Mouse (Mus musculus): ENCODE measurements at regions not wholly inside any gene's neighbourhood (a gene's known extent, or its start where the extent isn't known, plus 50 kb on each side); places are given as distances from the start of the nearest gene placed in this dataset.

- DNase-seq (ENCODE audit: low spot score): no peak
- Histone ChIP-seq H3K27me3 (ENCODE audit: low read depth, poor library complexity, severe bottlenecking) (no peaks in the 10 kb centered on the region), H3K9me3 (replicated peaks) (no peaks in the 10 kb centered on the region), H3K36me3 (no peaks in the 10 kb centered on the region), H3K27ac (no peak overlapping the region), H3K4me1 (peaks cover 20% of the 10 kb centered on the region), H3K4me3 (no peak overlapping the region)
- 84% methylated on average over 5 of the region's 5 CpGs for WGBS
Measured at GRCm38 (mm10) chr15:93988367-93988766, 392.7 kb upstream of the Prickle1 start.

- H3K27ac ChIP-seq: no peak overlapping the region
- DNase-seq (ENCODE audit: low spot score): no peak
- peaks cover 27% of the 10 kb centered on the region for H3K4me1 ChIP-seq
- H3K36me3 ChIP-seq: no peaks in the 10 kb centered on the region
- H3K27me3 ChIP-seq (ENCODE audit: low read depth, poor library complexity, severe bottlenecking): no peaks in the 10 kb centered on the region
- H3K4me3 ChIP-seq: no peak overlapping the region
- H3K9me3 ChIP-seq (replicated peaks): no peaks in the 10 kb centered on the region
- 85% methylated on average over 6 of the region's 6 CpGs for WGBS
Measured at GRCm38 (mm10) chr15:93986631-93987429, 391.1 kb upstream of the Prickle1 start.

GRCm38 (mm10) chr15:93982091-93982490 lies 386.4 kb upstream of the Prickle1 start:
- no peak overlapping the region for H3K27ac ChIP-seq
- H3K4me3 ChIP-seq: no peak overlapping the region
- no peaks in the 10 kb centered on the region for H3K9me3 ChIP-seq (replicated peaks)
- 83% methylated on average over 9 of the region's 9 CpGs for WGBS
- DNase-seq (ENCODE audit: low spot score): no peak
- H3K4me1 ChIP-seq: peaks cover 18% of the 10 kb centered on the region
- H3K36me3 ChIP-seq: no peaks in the 10 kb centered on the region
- no peaks in the 10 kb centered on the region for H3K27me3 ChIP-seq (ENCODE audit: low read depth, poor library complexity, severe bottlenecking)

GRCm38 (mm10) chr15:93977494-93977893 lies 381.8 kb upstream of the Prickle1 start:
- no peak for DNase-seq (ENCODE audit: low spot score)
- H3K27ac ChIP-seq: no peak overlapping the region
- no peaks in the 10 kb centered on the region for H3K9me3 ChIP-seq (replicated peaks)
- peaks cover 32% of the 10 kb centered on the region for H3K4me1 ChIP-seq
- no peak overlapping the region for H3K4me3 ChIP-seq
- no peaks in the 10 kb centered on the region for H3K27me3 ChIP-seq (ENCODE audit: low read depth, poor library complexity, severe bottlenecking)
- no peaks in the 10 kb centered on the region for H3K36me3 ChIP-seq
- 82% methylated on average over 5 of the region's 5 CpGs for WGBS

- Histone ChIP-seq H3K27me3 (ENCODE audit: low read depth, poor library complexity, severe bottlenecking) (no peaks in the 10 kb centered on the region), H3K4me3 (no peak overlapping the region), H3K9me3 (replicated peaks) (no peaks in the 10 kb centered on the region), H3K27ac (no peak overlapping the region), H3K4me1 (peaks cover 15% of the 10 kb centered on the region), H3K36me3 (no peaks in the 10 kb centered on the region)
- no peak for DNase-seq (ENCODE audit: low spot score)
- 50% methylated on average over 7 of the region's 7 CpGs for WGBS
Measured at GRCm38 (mm10) chr15:93974727-93975126, 379.0 kb upstream of the Prickle1 start.

GRCm38 (mm10) chr15:93972979-93973378 lies 377.3 kb upstream of the Prickle1 start:
- H3K27me3 ChIP-seq (ENCODE audit: low read depth, poor library complexity, severe bottlenecking): no peaks in the 10 kb centered on the region
- H3K9me3 ChIP-seq (replicated peaks): no peaks in the 10 kb centered on the region
- whole genome bisulfite sequencing: 13% methylated on average over 5 of the region's 5 CpGs
- no peak overlapping the region for H3K4me3 ChIP-seq
- DNase-seq (ENCODE audit: low spot score): no peak
- no peak overlapping the region for H3K27ac ChIP-seq
- H3K4me1 ChIP-seq: peaks cover 15% of the 10 kb centered on the region
- no peaks in the 10 kb centered on the region for H3K36me3 ChIP-seq

- no peak overlapping the region for H3K4me3 ChIP-seq
- H3K36me3 ChIP-seq: no peaks in the 10 kb centered on the region
- DNase-seq (ENCODE audit: low spot score): no peak
- no peak overlapping the region for H3K27ac ChIP-seq
- no peaks in the 10 kb centered on the region for H3K27me3 ChIP-seq (ENCODE audit: low read depth, poor library complexity, severe bottlenecking)
- H3K9me3 ChIP-seq (replicated peaks): no peaks in the 10 kb centered on the region
- peaks cover 29% of the 10 kb centered on the region for H3K4me1 ChIP-seq
Measured at GRCm38 (mm10) chr15:93961950-93962349, 366.3 kb upstream of the Prickle1 start.

- no peak overlapping the region for H3K27ac ChIP-seq
- WGBS: 71% methylated on average over 8 of the region's 8 CpGs
- no peak for DNase-seq (ENCODE audit: low spot score)
Measured at GRCm38 (mm10) chr15:93959931-93960330, 364.2 kb upstream of the Prickle1 start.

GRCm38 (mm10) chr15:93958086-93958485 lies 362.4 kb upstream of the Prickle1 start:
- Histone ChIP-seq H3K9me3 (replicated peaks) (no peaks in the 10 kb centered on the region), H3K4me3 (no peak overlapping the region), H3K27me3 (ENCODE audit: low read depth, poor library complexity, severe bottlenecking) (no peaks in the 10 kb centered on the region), H3K4me1 (peaks cover 25% of the 10 kb centered on the region), H3K27ac (no peak overlapping the region), H3K36me3 (no peaks in the 10 kb centered on the region)
- 74% methylated on average over 1 of the region's 1 CpGs for WGBS
- DNase-seq (ENCODE audit: low spot score): no peak

More at GRCm38 (mm10) chr15:93959931-93960330, 364.2 kb upstream of the Prickle1 start:
- Histone ChIP-seq H3K27me3 (ENCODE audit: low read depth, poor library complexity, severe bottlenecking) (no peaks in the 10 kb centered on the region), H3K9me3 (replicated peaks) (no peaks in the 10 kb centered on the region), H3K4me3 (no peak overlapping the region), H3K4me1 (peaks cover 29% of the 10 kb centered on the region), H3K36me3 (no peaks in the 10 kb centered on the region)

GRCm38 (mm10) chr15:93956801-93957200 lies 361.1 kb upstream of the Prickle1 start:
- Histone ChIP-seq H3K4me3 (no peak overlapping the region), H3K4me1 (peaks cover 25% of the 10 kb centered on the region), H3K9me3 (replicated peaks) (no peaks in the 10 kb centered on the region), H3K27ac (no peak overlapping the region), H3K36me3 (no peaks in the 10 kb centered on the region), H3K27me3 (ENCODE audit: low read depth, poor library complexity, severe bottlenecking) (no peaks in the 10 kb centered on the region)
- DNase-seq (ENCODE audit: low spot score): no peak
- WGBS: 98% methylated on average over 11 of the region's 11 CpGs

GRCm38 (mm10) chr15:93953548-93953947 lies 357.9 kb upstream of the Prickle1 start:
- Histone ChIP-seq H3K36me3 (no peaks in the 10 kb centered on the region), H3K9me3 (replicated peaks) (no peaks in the 10 kb centered on the region), H3K27ac (no peak overlapping the region), H3K4me1 (peaks cover 7% of the 10 kb centered on the region; the same call in 1 of the 2 replicates), H3K4me3 (no peak overlapping the region), H3K27me3 (ENCODE audit: low read depth, poor library complexity, severe bottlenecking) (no peaks in the 10 kb centered on the region)
- no peak for DNase-seq (ENCODE audit: low spot score)
- WGBS: 87% methylated on average over 1 of the region's 1 CpGs

GRCm38 (mm10) chr15:93950441-93950840 lies 354.8 kb upstream of the Prickle1 start:
- no peak overlapping the region for H3K27ac ChIP-seq
- no peaks in the 10 kb centered on the region for H3K36me3 ChIP-seq
- H3K4me3 ChIP-seq: no peak overlapping the region
- DNase-seq (ENCODE audit: low spot score): no peak
- 91% methylated on average over 1 of the region's 1 CpGs for WGBS
- no peaks in the 10 kb centered on the region for H3K9me3 ChIP-seq (replicated peaks)
- H3K4me1 ChIP-seq: no peaks in the 10 kb centered on the region
- H3K27me3 ChIP-seq (ENCODE audit: low read depth, poor library complexity, severe bottlenecking): no peaks in the 10 kb centered on the region

GRCm38 (mm10) chr15:93948902-93949301 lies 353.2 kb upstream of the Prickle1 start:
- H3K36me3 ChIP-seq: no peaks in the 10 kb centered on the region
- H3K9me3 ChIP-seq (replicated peaks): no peaks in the 10 kb centered on the region
- no peak for DNase-seq (ENCODE audit: low spot score)
- no peak overlapping the region for H3K4me3 ChIP-seq
- H3K27me3 ChIP-seq (ENCODE audit: low read depth, poor library complexity, severe bottlenecking): no peaks in the 10 kb centered on the region
- 92% methylated on average over 4 of the region's 4 CpGs for WGBS
- no peaks in the 10 kb centered on the region for H3K4me1 ChIP-seq
- no peak overlapping the region for H3K27ac ChIP-seq

- no peaks in the 10 kb centered on the region for H3K27me3 ChIP-seq (ENCODE audit: low read depth, poor library complexity, severe bottlenecking)
- WGBS: 68% methylated on average over 12 of the region's 12 CpGs
- H3K36me3 ChIP-seq: no peaks in the 10 kb centered on the region
- no peak overlapping the region for H3K27ac ChIP-seq
- no peaks in the 10 kb centered on the region for H3K9me3 ChIP-seq (replicated peaks)
- no peak for DNase-seq (ENCODE audit: low spot score)
- H3K4me1 ChIP-seq: peaks cover 9% of the 10 kb centered on the region; the same call in 1 of the 2 replicates
- H3K4me3 ChIP-seq: no peak overlapping the region
Measured at GRCm38 (mm10) chr15:93943545-93943944, 347.9 kb upstream of the Prickle1 start.
